ENCODE assay signal across 26 mouse cellular contexts in the genomic region with DNA sequence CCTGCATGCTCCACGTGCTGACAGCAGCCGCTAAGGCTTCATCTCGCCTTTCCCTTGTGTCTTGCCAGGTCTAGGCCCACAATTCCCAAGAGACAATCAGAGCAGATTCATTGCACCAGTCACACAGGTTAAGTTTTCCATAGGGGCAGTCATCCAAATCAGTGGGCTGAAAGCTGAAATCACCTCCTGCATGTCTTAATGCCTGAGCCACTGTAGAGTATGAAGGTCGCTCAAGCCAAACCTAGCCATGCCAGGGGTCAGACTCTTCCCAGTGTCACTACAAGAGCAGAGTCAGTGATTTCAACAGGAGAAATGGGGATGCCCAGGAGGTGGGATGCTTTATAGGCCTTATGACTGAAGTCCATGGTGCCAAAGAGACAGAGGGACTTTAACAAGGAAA.
"Had no signal": no experiment of that assay in that cellular context is flagged by ENCODE, and none has a peak within 500 bp of the region (broad histone marks: within the 10 kb centered on the region; RNA-seq: fewer than 3 reads in every experiment).

No protein-coding gene starts in this region.

- H3K27me3 ChIP-seq: heart, embryonic 12.5 days; hindbrain, embryonic 12.5 days; intestine, embryonic 15.5 days; limb, embryonic 12.5 days; liver, embryonic 13.5 days had no signal

- H3K9ac ChIP-seq: heart, embryonic 12.5 days; hindbrain, embryonic 12.5 days; hindbrain, embryonic 14.5 days; intestine, embryonic 15.5 days; limb, embryonic 12.5 days; liver, embryonic 13.5 days had no signal

- H3K4me2 ChIP-seq: heart, embryonic 12.5 days; hindbrain, embryonic 12.5 days; hindbrain, embryonic 14.5 days; intestine, embryonic 15.5 days; limb, embryonic 12.5 days; liver, embryonic 11.5 days; liver, embryonic 13.5 days had no signal

- H3K36me3 ChIP-seq: heart, embryonic 10.5 days; heart, embryonic 12.5 days; hindbrain, embryonic 10.5 days; hindbrain, embryonic 12.5 days; intestine, embryonic 15.5 days; limb, embryonic 10.5 days; limb, embryonic 12.5 days; liver, embryonic 13.5 days had no signal

- DNase-seq: gastrocnemius, adult 2 months; gastrocnemius, postnatal 10 days; gastrocnemius, postnatal 25 days; heart, adult 18-20 months; heart, postnatal 10 days; heart, postnatal 4 days; kidney, adult 18-20 months; kidney, adult 9 months; kidney, postnatal 10 days; kidney, postnatal 36 days; liver; liver, embryonic 13.5 days had no signal

- ATAC-seq: hindbrain, embryonic 16.5 days; inflammation-experienced regulatory T-cells, adult 6 months; intestine, embryonic 15.5 days; intestine, postnatal 0 days had no signal

- H3K27ac ChIP-seq: gastrocnemius, adult 2 months; heart, embryonic 10.5 days; hindbrain, embryonic 10.5 days; hindbrain, embryonic 12.5 days; hindbrain, embryonic 14.5 days; intestine, embryonic 15.5 days; layer of hippocampus, adult 2 months; left cerebral cortex, adult 2 months; limb, embryonic 10.5 days; limb, embryonic 12.5 days; liver, embryonic 13.5 days had no signal

- H3K4me3 ChIP-seq: gastrocnemius, adult 2 months; heart, embryonic 10.5 days; heart, embryonic 12.5 days; hindbrain, embryonic 10.5 days; hindbrain, embryonic 12.5 days; intestine, embryonic 15.5 days; layer of hippocampus, adult 2 months; left cerebral cortex, adult 2 months; limb, embryonic 10.5 days; limb, embryonic 12.5 days; liver, embryonic 13.5 days had no signal

- H3K4me1 ChIP-seq: heart, embryonic 10.5 days; heart, embryonic 12.5 days; intestine, embryonic 15.5 days; limb, embryonic 10.5 days; liver, embryonic 13.5 days had no signal

- H3K9me3 ChIP-seq: heart, embryonic 10.5 days; heart, embryonic 12.5 days; hindbrain, embryonic 10.5 days; hindbrain, embryonic 12.5 days; intestine, embryonic 15.5 days; limb, embryonic 10.5 days; limb, embryonic 12.5 days; liver, embryonic 13.5 days had no signal
